In genomic region chr2:145404818-145405531, GRCm38 (mm10) we compare ENCODE assay signal across 14 mouse cellular contexts.
DNase-seq lines count a peak whose midpoint lies in the region; ATAC-seq and TF ChIP-seq lines count a peak whose summit lies in the region.
"Had no signal": no experiment of that assay in that cellular context is flagged by ENCODE, and none has a peak within 500 bp of the region (broad histone marks: within the 10 kb centered on the region; RNA-seq: fewer than 3 reads in every experiment).

No protein-coding gene starts in this region.

- no peak overlapping the region for H3K27ac ChIP-seq in embryonic facial prominence, embryonic 11.5 days (replicated peaks; ENCODE audit: low read depth, low read length)
- H3K27ac ChIP-seq in embryonic facial prominence, embryonic 10.5 days (replicated peaks) = no peak overlapping the region; the same call in 1 of the 2 replicates
- H3K27ac ChIP-seq in midbrain, embryonic 10.5 days (replicated peaks) = peak overlapping the region; percentile 59
- H3K27ac ChIP-seq in midbrain, postnatal 0 days (ENCODE audit: low read depth, low read length) = no peak overlapping the region
- H3K27ac ChIP-seq in neural tube, embryonic 14.5 days (ENCODE audit: low read depth, low read length) = no peak overlapping the region
- H3K27ac ChIP-seq: kidney, postnatal 0 days; liver, embryonic 15.5 days had no signal

- H3K9ac ChIP-seq in embryonic facial prominence, embryonic 11.5 days (replicated peaks; ENCODE audit: low read length) = no peak overlapping the region
- H3K9ac ChIP-seq in midbrain, postnatal 0 days (replicated peaks; ENCODE audit: low read length, poor library complexity, severe bottlenecking) = no peak overlapping the region
- H3K9ac ChIP-seq in neural tube, embryonic 14.5 days (replicated peaks; ENCODE audit: low read depth, low read length) = no peak overlapping the region
- H3K9ac ChIP-seq: liver, embryonic 15.5 days had no signal

- TF ChIP-seq CTCF in midbrain, postnatal 0 days (IDR thresholded peaks at IDR 0.05) = no peak

- 39% methylated on average over 11 of the region's 11 CpGs for WGBS in embryonic facial prominence, embryonic 11.5 days
- WGBS in embryonic facial prominence, embryonic 10.5 days = 51% methylated on average over 11 of the region's 11 CpGs
- 34% methylated on average over 11 of the region's 11 CpGs for WGBS in midbrain, embryonic 10.5 days
- 26% methylated on average over 11 of the region's 11 CpGs for WGBS in midbrain, postnatal 0 days
- 11% methylated on average over 11 of the region's 11 CpGs for WGBS in neural tube, embryonic 14.5 days

- H3K27me3 ChIP-seq in embryonic facial prominence, embryonic 11.5 days (ENCODE audit: control insufficient read depth, insufficient read depth, low read length) = no peaks in the 10 kb centered on the region
- no peaks in the 10 kb centered on the region for H3K27me3 ChIP-seq in embryonic facial prominence, embryonic 10.5 days (replicated peaks; ENCODE audit: low read depth, poor library complexity, severe bottlenecking)
- H3K27me3 ChIP-seq in midbrain, embryonic 10.5 days (ENCODE audit: low read depth, poor library complexity, severe bottlenecking) = no peaks in the 10 kb centered on the region
- H3K27me3 ChIP-seq in midbrain, postnatal 0 days (ENCODE audit: insufficient read depth, low read length) = no peaks in the 10 kb centered on the region
- H3K27me3 ChIP-seq in neural tube, embryonic 14.5 days (ENCODE audit: control insufficient read depth, insufficient read depth, low read length) = no peaks in the 10 kb centered on the region
- H3K27me3 ChIP-seq: liver, embryonic 15.5 days had no signal

- H3K9me3 ChIP-seq in embryonic facial prominence, embryonic 11.5 days (replicated peaks; ENCODE audit: control insufficient read depth, low read length) = no peaks in the 10 kb centered on the region
- H3K9me3 ChIP-seq in embryonic facial prominence, embryonic 10.5 days = no peaks in the 10 kb centered on the region
- no peaks in the 10 kb centered on the region for H3K9me3 ChIP-seq in midbrain, embryonic 10.5 days (replicated peaks)
- no peaks in the 10 kb centered on the region for H3K9me3 ChIP-seq in midbrain, postnatal 0 days (ENCODE audit: low read length)
- no peaks in the 10 kb centered on the region for H3K9me3 ChIP-seq in neural tube, embryonic 14.5 days (ENCODE audit: control insufficient read depth, low read length)
- H3K9me3 ChIP-seq: liver, embryonic 15.5 days had no signal

- DNase-seq in embryonic facial prominence, embryonic 11.5 days (ENCODE audit: low spot score) = no peak
- no peak for DNase-seq in embryonic facial prominence, embryonic 10.5 days (ENCODE audit: low spot score)
- no peak for DNase-seq in midbrain, embryonic 10.5 days (ENCODE audit: low spot score)
- no peak for DNase-seq in midbrain, postnatal 0 days (ENCODE audit: low spot score)
- peak; percentile 55 for DNase-seq in mesoderm, embryonic 11.5 days (ENCODE audit: low read depth, low spot score)
- DNase-seq in left cerebral cortex, adult 18-20 months (ENCODE audit: low spot score in 2 of 2) = no peak
- DNase-seq in thymus, postnatal 36 days = no peak
- DNase-seq: right cerebral cortex, postnatal 25 days had no signal

- H3K4me3 ChIP-seq in embryonic facial prominence, embryonic 11.5 days (ENCODE audit: low read depth, low read length) = no peak overlapping the region
- H3K4me3 ChIP-seq in embryonic facial prominence, embryonic 10.5 days = no peak overlapping the region
- no peak overlapping the region for H3K4me3 ChIP-seq in midbrain, embryonic 10.5 days
- H3K4me3 ChIP-seq in midbrain, postnatal 0 days (ENCODE audit: low read depth, low read length) = no peak overlapping the region
- no peak overlapping the region for H3K4me3 ChIP-seq in neural tube, embryonic 14.5 days (ENCODE audit: low read depth, low read length)
- H3K4me3 ChIP-seq: erythroblast, embryonic 14.5 days; liver, embryonic 15.5 days had no signal

- no peak overlapping the region for H3K4me2 ChIP-seq in embryonic facial prominence, embryonic 11.5 days (ENCODE audit: low read depth, low read length)
- no peak overlapping the region for H3K4me2 ChIP-seq in midbrain, postnatal 0 days (ENCODE audit: low read depth, low read length, poor library complexity, severe bottlenecking)
- no peak overlapping the region for H3K4me2 ChIP-seq in neural tube, embryonic 14.5 days (ENCODE audit: low read depth, low read length)
- H3K4me2 ChIP-seq: liver, embryonic 15.5 days had no signal

- no peaks in the 10 kb centered on the region for H3K4me1 ChIP-seq in embryonic facial prominence, embryonic 11.5 days (ENCODE audit: control insufficient read depth, insufficient read depth, low read length)
- peaks cover 22% of the 10 kb centered on the region for H3K4me1 ChIP-seq in embryonic facial prominence, embryonic 10.5 days
- H3K4me1 ChIP-seq in midbrain, embryonic 10.5 days = peaks cover 20% of the 10 kb centered on the region
- H3K4me1 ChIP-seq in midbrain, postnatal 0 days (ENCODE audit: insufficient read depth, low read length) = peaks cover 4% of the 10 kb centered on the region; the same call in 1 of the 2 replicates
- peaks cover 5% of the 10 kb centered on the region for H3K4me1 ChIP-seq in neural tube, embryonic 14.5 days (ENCODE audit: control insufficient read depth, insufficient read depth, low read length)
- H3K4me1 ChIP-seq: liver, embryonic 15.5 days had no signal

- peak; percentile 64 for ATAC-seq in embryonic facial prominence, embryonic 11.5 days (replicated peaks; ENCODE audit: insufficient number of reproducible peaks, low FRiP score, low TSS enrichment, low read depth)
- ATAC-seq in midbrain, postnatal 0 days (ENCODE audit: low FRiP score) = no peak
- peak; percentile 68 for ATAC-seq in neural tube, embryonic 14.5 days (ENCODE audit: low read depth)
- ATAC-seq: inflammation-experienced regulatory T-cells, adult 6 months had no signal

- no peaks in the 10 kb centered on the region for H3K36me3 ChIP-seq in embryonic facial prominence, embryonic 11.5 days (replicated peaks; ENCODE audit: control insufficient read depth, insufficient read depth, low read depth, low read length)
- H3K36me3 ChIP-seq in embryonic facial prominence, embryonic 10.5 days (replicated peaks) = no peaks in the 10 kb centered on the region
- no peaks in the 10 kb centered on the region for H3K36me3 ChIP-seq in midbrain, embryonic 10.5 days
- H3K36me3 ChIP-seq in midbrain, postnatal 0 days (ENCODE audit: insufficient read depth, low read length) = no peaks in the 10 kb centered on the region
- H3K36me3 ChIP-seq in neural tube, embryonic 14.5 days (ENCODE audit: control insufficient read depth, insufficient read depth, low read length) = no peaks in the 10 kb centered on the region
- H3K36me3 ChIP-seq: G1E; liver, embryonic 15.5 days had no signal
